Mouse (Mus musculus): Measurements from ENCODE around the gene Vmn1r137. TPM values are rescaled to one million over a fixed set of nuclear protein-coding genes. Genes with fewer than 3 reads are reported as not detected.
"Not testable (repeated sequence)": the region's sequence is repeated elsewhere in the genome, so short reads cannot be mapped to it uniquely, and the experiment has no call there.

Gene Vmn1r137
- total RNA-seq (2021), result not detected

- intact Hi-C loops (cut with DNase I); DNase-seq: not testable (repeated sequence)
Observed at GRCm38 (mm10) chr7:21994287-21994686, at the start of gene Vmn1r137. TSS of gene Vmn1r137 (plus strand) at chr7:21994587.

- intact Hi-C loops (cut with DNase I); DNase-seq: not testable (repeated sequence)
Observed at GRCm38 (mm10) chr7:22028797-22029196, 34.4 kb downstream of the Vmn1r137 start, which contains the start of gene Vmn1r138. TSS of gene Vmn1r138 (minus strand) at chr7:22028897.

Other genes with a start within 250 kb of the Vmn1r137 start
- gene Gm4175, start 233.1 kb upstream of the Vmn1r137 start, total RNA-seq (2021), result not detected
- not detected for gene Gm4177, start 197.9 kb upstream of the Vmn1r137 start, total RNA-seq (2021)
- gene Vmn1r135, start 162.2 kb upstream of the Vmn1r137 start, total RNA-seq (2021), result not detected
- not detected for gene Gm5725, start 150.3 kb upstream of the Vmn1r137 start, total RNA-seq (2021)
- gene Gm5891, start 73.3 kb upstream of the Vmn1r137 start, total RNA-seq (2021), result not detected
- gene Vmn1r138, start 34.3 kb downstream of the Vmn1r137 start, total RNA-seq (2021), result not detected
- gene Gm6176, start 61.7 kb downstream of the Vmn1r137 start, total RNA-seq (2021), result not detected
- not detected for gene Vmn1r139, start 74.5 kb downstream of the Vmn1r137 start, total RNA-seq (2021)
- not detected for gene Gm16451, start 123.7 kb downstream of the Vmn1r137 start, total RNA-seq (2021)
- gene Gm10666, start 140.2 kb downstream of the Vmn1r137 start, total RNA-seq (2021), result not detected
- gene Vmn1r142, start 169.4 kb downstream of the Vmn1r137 start, total RNA-seq (2021), result not detected
- gene Vmn1r143, start 194.8 kb downstream of the Vmn1r137 start, total RNA-seq (2021), result not detected
- gene Gm8653, start 206.7 kb downstream of the Vmn1r137 start, total RNA-seq (2021), result not detected
- gene Gm8453, start 234.9 kb downstream of the Vmn1r137 start, total RNA-seq (2021), result not detected